Mouse (Mus musculus): ENCODE data around the gene Pdk2. TPM values are rescaled to one million over a fixed set of nuclear protein-coding genes. Genes with fewer than 3 reads are reported as not detected.

The Pdk2 gene
- total and polyA plus RNA-seq, 2 experiments from 2014 or later, result 168 to 179 TPM

DNA sequence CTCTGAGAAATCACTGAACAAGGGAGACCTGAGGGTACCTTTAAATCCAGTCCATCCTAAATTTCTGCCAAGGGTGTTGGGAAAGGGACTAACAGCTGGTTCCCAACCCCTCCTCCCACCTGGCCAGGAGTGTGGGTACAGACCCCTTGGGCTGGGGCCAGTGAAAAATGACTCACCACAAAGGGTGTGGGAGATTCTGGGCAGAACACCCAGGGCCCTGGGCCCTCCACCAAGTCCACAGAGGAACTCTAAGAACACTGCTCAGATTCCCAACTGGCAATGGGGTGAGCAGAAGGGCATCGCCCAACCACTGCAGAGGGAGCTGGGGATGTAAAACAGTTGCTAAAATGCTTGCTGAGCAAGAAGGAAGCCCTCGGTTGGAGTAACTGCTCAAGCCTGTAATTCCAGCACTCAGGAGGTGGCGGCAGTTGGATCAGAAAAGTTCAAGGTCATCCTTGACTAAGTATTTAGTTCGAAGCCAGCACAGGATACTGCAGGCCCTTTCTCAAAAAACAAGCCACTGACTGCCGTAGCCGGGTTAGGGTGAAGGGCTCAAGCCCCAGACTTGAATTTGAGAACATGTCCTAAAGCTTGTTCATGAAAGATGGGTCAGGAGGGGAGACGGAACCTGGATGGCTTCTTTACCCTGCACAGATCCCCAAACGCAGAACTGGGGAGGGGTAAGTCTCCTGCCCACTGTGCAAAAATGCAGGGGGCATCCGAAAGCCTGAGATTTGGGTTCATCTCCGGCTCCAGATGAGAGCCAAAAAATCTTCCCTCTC, 52.2 kb downstream of the Pdk2 start:
- Histone ChIP-seq H3K27ac (ENCODE audit: low read depth) (peak overlapping the region; percentile 91), H3K36me3 (replicated peaks; ENCODE audit: control insufficient read depth, insufficient read depth, low read length) (no peaks in the 10 kb centered on the region), H3K9me3 (replicated peaks; ENCODE audit: control insufficient read depth, low read length) (no peaks in the 10 kb centered on the region), H3K4me1 (ENCODE audit: control insufficient read depth, insufficient read depth) (peaks cover 34% of the 10 kb centered on the region), H3K27me3 (ENCODE audit: control insufficient read depth, insufficient read depth, low read length) (no peaks in the 10 kb centered on the region), H3K9ac (replicated peaks; ENCODE audit: low read depth, low read length) (peak overlapping the region; percentile 52), H3K4me2 (ENCODE audit: low read depth, low read length) (peak overlapping the region; percentile 90), H3K4me3 (ENCODE audit: low read depth, low read length) (peak overlapping the region; percentile 89)
- no peak for ATAC-seq (ENCODE audit: insufficient read depth, low read depth)
- TF ChIP-seq EP300 (IDR thresholded peaks at IDR 0.05; ENCODE audit: low read depth) (no peak), CTCF (IDR thresholded peaks at IDR 0.05; ENCODE audit: low read depth) (no peak)
- WGBS, result 17% methylated on average over 10 of the region's 10 CpGs
- DNase-seq (ENCODE audit: low spot score), result no peak

DNA sequence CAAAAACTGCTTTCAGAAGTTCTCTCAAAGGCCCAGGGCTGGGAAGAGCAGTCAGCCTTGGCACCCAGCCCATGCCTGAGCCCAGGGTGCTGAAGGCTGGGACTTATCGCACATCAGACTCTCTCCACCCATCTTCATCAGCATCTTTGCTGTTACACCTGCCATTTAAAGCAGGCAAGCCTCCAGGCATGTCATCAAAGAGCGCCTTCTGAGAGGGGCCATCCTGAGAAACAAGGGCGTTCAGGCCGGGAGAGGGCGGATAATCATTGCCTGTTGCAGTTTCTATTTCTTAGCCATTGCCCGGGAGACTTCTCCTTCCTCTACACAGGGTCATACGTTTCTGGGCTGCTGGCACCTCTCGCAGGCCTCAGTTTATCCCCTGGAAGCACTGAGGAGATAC, 53.3 kb downstream of the Pdk2 start:
- Histone ChIP-seq H3K27ac (ENCODE audit: low read depth) (no peak overlapping the region), H3K4me1 (ENCODE audit: control insufficient read depth, insufficient read depth) (peaks cover 23% of the 10 kb centered on the region), H3K4me2 (ENCODE audit: low read depth, low read length) (no peak overlapping the region), H3K9ac (replicated peaks; ENCODE audit: low read depth, low read length) (no peak overlapping the region), H3K36me3 (replicated peaks; ENCODE audit: control insufficient read depth, insufficient read depth, low read length) (no peaks in the 10 kb centered on the region), H3K4me3 (ENCODE audit: low read depth, low read length) (no peak overlapping the region), H3K27me3 (ENCODE audit: control insufficient read depth, insufficient read depth, low read length) (no peaks in the 10 kb centered on the region), H3K9me3 (replicated peaks; ENCODE audit: control insufficient read depth, low read length) (no peaks in the 10 kb centered on the region)
- DNase-seq (ENCODE audit: low spot score) (no peak), ATAC-seq (ENCODE audit: insufficient read depth, low read depth) (no peak)
- TF ChIP-seq CTCF (IDR thresholded peaks at IDR 0.05; ENCODE audit: low read depth) (no peak), EP300 (IDR thresholded peaks at IDR 0.05; ENCODE audit: low read depth) (no peak)
- WGBS, result 70% methylated on average over 8 of the region's 8 CpGs

DNA sequence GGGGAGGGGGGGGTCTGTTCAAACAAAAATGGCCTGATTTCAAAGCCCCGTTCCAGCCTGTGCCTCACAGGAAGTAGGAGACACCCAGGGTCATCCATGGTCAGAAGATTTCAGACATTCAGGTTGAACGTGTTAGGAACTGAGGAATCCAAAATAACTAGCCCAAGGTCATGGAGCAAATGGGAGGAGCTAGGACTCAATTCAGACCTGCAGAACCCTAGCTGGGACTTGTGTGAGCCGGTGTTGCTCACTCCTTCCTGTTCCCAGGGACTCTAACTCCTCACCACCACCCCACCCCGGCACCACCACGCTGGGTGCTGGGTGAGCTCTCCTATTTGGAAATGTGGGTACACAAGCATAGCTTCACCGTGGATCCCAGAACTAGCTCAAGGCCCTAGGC, 53.8 kb downstream of the Pdk2 start:
- DNase-seq (ENCODE audit: low spot score) (no peak), ATAC-seq (ENCODE audit: insufficient read depth, low read depth) (no peak)
- no peaks in the 10 kb centered on the region for H3K36me3 ChIP-seq (replicated peaks; ENCODE audit: control insufficient read depth, insufficient read depth, low read length)
- WGBS, result 48% methylated on average over 6 of the region's 6 CpGs
- no peak overlapping the region for H3K4me3 ChIP-seq (ENCODE audit: low read depth, low read length)
- peaks cover 23% of the 10 kb centered on the region for H3K4me1 ChIP-seq (ENCODE audit: control insufficient read depth, insufficient read depth)
- no peak for TF ChIP-seq EP300 (IDR thresholded peaks at IDR 0.05; ENCODE audit: low read depth)
- H3K9ac ChIP-seq (replicated peaks; ENCODE audit: low read depth, low read length), result no peak overlapping the region
- no peak overlapping the region for H3K27ac ChIP-seq (ENCODE audit: low read depth)
- H3K4me2 ChIP-seq (ENCODE audit: low read depth, low read length), result no peak overlapping the region
- H3K9me3 ChIP-seq (replicated peaks; ENCODE audit: control insufficient read depth, low read length), result no peaks in the 10 kb centered on the region
- no peaks in the 10 kb centered on the region for H3K27me3 ChIP-seq (ENCODE audit: control insufficient read depth, insufficient read depth, low read length)

DNA sequence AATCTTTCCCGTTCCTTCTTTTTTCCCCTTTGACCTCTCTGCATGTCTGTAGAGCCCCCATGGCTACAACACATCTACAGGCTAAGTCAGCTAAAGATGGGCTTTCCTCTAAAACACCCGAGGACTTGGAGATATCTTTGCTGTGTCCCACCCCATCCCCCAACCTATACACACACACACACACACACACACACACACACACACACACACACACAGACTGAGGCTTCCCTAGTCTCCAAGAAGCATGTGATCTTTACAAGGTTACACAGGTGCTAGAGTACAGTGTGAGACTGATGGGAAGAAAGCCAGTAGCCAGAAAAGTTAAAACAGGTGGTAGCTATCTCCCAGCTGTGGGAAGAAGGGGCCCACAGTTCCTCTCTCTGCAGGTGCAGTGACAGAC, 54.7 kb downstream of the Pdk2 start:
- DNase-seq (ENCODE audit: low spot score) (no peak), ATAC-seq (ENCODE audit: insufficient read depth, low read depth) (no peak)
- Histone ChIP-seq H3K9me3 (replicated peaks; ENCODE audit: control insufficient read depth, low read length) (no peaks in the 10 kb centered on the region), H3K27ac (ENCODE audit: low read depth) (no peak overlapping the region), H3K36me3 (replicated peaks; ENCODE audit: control insufficient read depth, insufficient read depth, low read length) (no peaks in the 10 kb centered on the region), H3K27me3 (ENCODE audit: control insufficient read depth, insufficient read depth, low read length) (no peaks in the 10 kb centered on the region), H3K4me2 (ENCODE audit: low read depth, low read length) (no peak overlapping the region), H3K4me3 (ENCODE audit: low read depth, low read length) (no peak overlapping the region), H3K9ac (replicated peaks; ENCODE audit: low read depth, low read length) (no peak overlapping the region), H3K4me1 (ENCODE audit: control insufficient read depth, insufficient read depth) (peaks cover 23% of the 10 kb centered on the region)
- WGBS, result 42% methylated on average over 2 of the region's 2 CpGs
- TF ChIP-seq EP300 (IDR thresholded peaks at IDR 0.05; ENCODE audit: low read depth), result no peak
- no peak for TF ChIP-seq CTCF (IDR thresholded peaks at IDR 0.05; ENCODE audit: low read depth)

DNA sequence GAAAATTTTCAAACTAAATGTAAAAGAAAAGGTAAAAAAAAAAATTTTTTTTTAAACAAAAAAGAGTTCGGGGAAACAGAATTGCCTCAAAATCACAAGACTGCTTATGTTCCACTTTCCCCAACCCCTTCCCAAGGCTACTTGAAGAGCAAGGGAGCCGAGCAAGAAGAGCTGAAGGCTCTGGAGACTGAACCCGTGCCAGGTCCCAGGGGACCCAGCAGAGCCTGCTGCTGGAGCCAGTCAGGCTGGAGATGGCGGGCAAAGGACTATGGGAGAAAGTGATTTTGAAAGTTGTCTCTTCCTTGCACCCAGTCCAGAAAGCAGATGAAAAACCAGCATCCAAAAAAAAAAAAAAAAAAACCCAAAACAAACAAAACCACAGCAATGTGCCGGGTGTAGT, 55.3 kb downstream of the Pdk2 start:
- H3K4me1 ChIP-seq (ENCODE audit: control insufficient read depth, insufficient read depth), result peaks cover 23% of the 10 kb centered on the region
- TF ChIP-seq EP300 (IDR thresholded peaks at IDR 0.05; ENCODE audit: low read depth), result no peak
- no peak for TF ChIP-seq CTCF (IDR thresholded peaks at IDR 0.05; ENCODE audit: low read depth)
- H3K9me3 ChIP-seq (replicated peaks; ENCODE audit: control insufficient read depth, low read length), result no peaks in the 10 kb centered on the region
- no peak for DNase-seq (ENCODE audit: low spot score)
- 72% methylated on average over 5 of the region's 5 CpGs for WGBS
- ATAC-seq (ENCODE audit: insufficient read depth, low read depth), result no peak
- H3K36me3 ChIP-seq (replicated peaks; ENCODE audit: control insufficient read depth, insufficient read depth, low read length), result no peaks in the 10 kb centered on the region
- no peak overlapping the region for H3K4me3 ChIP-seq (ENCODE audit: low read depth, low read length)
- H3K9ac ChIP-seq (replicated peaks; ENCODE audit: low read depth, low read length), result no peak overlapping the region
- no peak overlapping the region for H3K4me2 ChIP-seq (ENCODE audit: low read depth, low read length)
- no peak overlapping the region for H3K27ac ChIP-seq (ENCODE audit: low read depth)
- H3K27me3 ChIP-seq (ENCODE audit: control insufficient read depth, insufficient read depth, low read length), result no peaks in the 10 kb centered on the region

DNA sequence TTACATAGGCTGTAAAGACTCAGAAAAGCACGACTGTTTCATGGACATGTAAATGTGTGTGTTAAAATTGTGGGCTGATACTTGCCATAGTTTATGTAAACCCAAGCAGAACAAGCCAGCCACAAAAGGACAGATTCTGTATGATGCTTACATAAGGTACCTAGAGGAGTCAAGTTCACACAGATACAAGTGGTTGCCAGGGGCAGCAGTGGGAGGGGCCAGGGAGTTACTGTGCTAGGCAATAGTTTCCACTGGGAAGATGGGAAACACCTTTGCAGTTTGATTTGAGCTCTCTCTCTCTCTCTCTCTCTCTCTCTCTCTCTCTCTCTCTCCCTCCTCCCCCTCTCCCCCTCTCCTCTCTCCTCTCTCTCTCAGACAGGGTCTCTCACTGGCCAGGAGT, 56.0 kb downstream of the Pdk2 start:
- H3K4me2 ChIP-seq (ENCODE audit: low read depth, low read length), result no peak overlapping the region
- no peak overlapping the region for H3K27ac ChIP-seq (ENCODE audit: low read depth)
- WGBS, result 49% methylated on average over 1 of the region's 1 CpGs
- H3K9ac ChIP-seq (replicated peaks; ENCODE audit: low read depth, low read length), result no peak overlapping the region
- no peaks in the 10 kb centered on the region for H3K9me3 ChIP-seq (replicated peaks; ENCODE audit: control insufficient read depth, low read length)
- DNase-seq (ENCODE audit: low spot score), result no peak
- H3K4me3 ChIP-seq (ENCODE audit: low read depth, low read length), result no peak overlapping the region
- no peaks in the 10 kb centered on the region for H3K36me3 ChIP-seq (replicated peaks; ENCODE audit: control insufficient read depth, insufficient read depth, low read length)
- no peak for ATAC-seq (ENCODE audit: insufficient read depth, low read depth)
- H3K4me1 ChIP-seq (ENCODE audit: control insufficient read depth, insufficient read depth), result peaks cover 19% of the 10 kb centered on the region
- TF ChIP-seq EP300 (IDR thresholded peaks at IDR 0.05; ENCODE audit: low read depth), result no peak
- no peak for TF ChIP-seq CTCF (IDR thresholded peaks at IDR 0.05; ENCODE audit: low read depth)
- H3K27me3 ChIP-seq (ENCODE audit: control insufficient read depth, insufficient read depth, low read length), result no peaks in the 10 kb centered on the region

All from heart, postnatal 0 days (tissue).